Mouse (Mus musculus) NIH3T3 (cell line): ENCODE data around the gene Tnni2.

Experiments used
- DNase-seq: peaks from one replicate; pipeline ENCODE4 v3.0.0-alpha.2; 2012; ENCODE audit warnings: low read depth

Tnni2 gene

GRCm38 (mm10) chr7:142430160-142430678 lies 11.4 kb upstream of the Tnni2 start:
- DNase-seq, result peak; percentile 67

DNA sequence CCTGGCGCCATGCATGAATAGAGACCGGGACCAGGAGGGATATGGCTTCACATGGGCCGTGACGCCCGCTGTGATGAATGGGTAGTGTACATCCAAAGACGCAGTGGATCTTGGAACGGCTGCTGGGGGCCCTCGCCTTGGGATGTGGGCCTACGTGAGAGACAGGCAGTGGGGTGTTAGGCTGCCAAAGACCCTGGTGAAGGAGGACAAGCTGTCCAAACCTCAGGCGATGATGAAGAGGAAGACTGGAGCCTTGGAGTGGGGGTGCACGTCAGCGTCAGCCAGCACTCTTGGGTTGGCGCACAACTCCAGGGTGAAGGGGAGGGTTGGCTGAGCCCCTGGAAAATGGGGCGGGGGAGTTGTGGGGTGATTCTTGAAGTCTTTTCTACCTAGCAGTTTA lies 10.5 kb upstream of the Tnni2 start:
- no peak for DNase-seq

GRCm38 (mm10) chr7:142433623-142434022 lies 8.0 kb upstream of the Tnni2 start:
- DNase-seq, result no peak

DNA sequence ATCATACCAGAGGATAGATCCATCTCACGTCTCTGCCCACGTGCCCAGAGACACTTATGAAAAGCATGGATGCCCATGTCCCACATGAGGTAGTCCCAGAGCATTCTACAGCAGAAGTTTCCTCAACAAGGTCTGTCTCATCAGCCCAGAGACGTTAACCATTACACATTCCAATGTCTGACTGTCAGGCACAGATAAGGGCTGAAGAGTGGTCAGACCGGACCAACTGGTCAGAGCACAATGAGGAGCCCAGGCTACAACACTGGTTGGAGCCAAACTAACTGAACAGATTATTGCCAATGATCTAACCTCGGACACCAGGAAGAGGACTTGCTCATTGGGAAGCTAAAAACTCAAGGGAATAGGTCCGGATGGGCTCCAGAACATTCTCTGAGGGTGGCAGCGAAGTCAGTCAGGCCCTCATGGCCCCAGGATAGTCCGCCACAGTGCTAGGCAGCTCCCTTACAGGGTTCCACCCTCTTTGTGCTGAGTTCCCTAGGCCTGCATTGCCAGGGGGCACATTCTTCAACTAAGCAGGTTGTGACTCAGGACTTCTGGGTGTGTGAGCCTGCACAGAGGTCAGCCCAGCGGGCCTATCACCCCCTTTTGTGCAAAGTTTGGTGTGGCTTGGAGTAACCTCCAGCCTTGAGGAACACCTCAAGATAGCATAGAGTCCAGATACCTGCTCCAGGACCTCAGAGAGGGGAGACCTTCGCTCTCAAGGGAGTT lies 7.3 kb upstream of the Tnni2 start, which contains the start of gene Syt8:
Syt8 (plus strand) TSS at position 714 of the 729 bp plus-strand sequence.
- no peak for DNase-seq

DNA sequence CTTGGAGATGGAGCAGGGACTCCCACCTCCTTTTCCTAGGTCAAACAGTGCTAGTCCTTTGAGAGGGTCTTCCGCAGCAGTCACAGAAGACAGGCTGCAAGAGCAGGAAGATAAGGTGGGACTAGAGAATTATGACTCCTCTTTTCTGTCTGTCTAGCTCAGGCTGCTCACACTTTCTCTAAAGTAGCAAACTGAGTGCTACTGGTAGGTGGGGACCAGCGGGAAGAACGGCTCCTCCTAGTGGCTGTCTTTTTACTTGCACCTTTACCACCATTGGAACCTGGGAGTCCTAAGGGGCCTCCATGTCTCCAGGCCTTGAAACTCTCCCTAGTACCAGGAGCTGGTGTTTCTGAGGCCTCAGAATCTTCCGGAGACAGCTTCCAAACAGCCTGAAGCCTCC lies 6.1 kb upstream of the Tnni2 start:
- peak; percentile 83 for DNase-seq

DNA sequence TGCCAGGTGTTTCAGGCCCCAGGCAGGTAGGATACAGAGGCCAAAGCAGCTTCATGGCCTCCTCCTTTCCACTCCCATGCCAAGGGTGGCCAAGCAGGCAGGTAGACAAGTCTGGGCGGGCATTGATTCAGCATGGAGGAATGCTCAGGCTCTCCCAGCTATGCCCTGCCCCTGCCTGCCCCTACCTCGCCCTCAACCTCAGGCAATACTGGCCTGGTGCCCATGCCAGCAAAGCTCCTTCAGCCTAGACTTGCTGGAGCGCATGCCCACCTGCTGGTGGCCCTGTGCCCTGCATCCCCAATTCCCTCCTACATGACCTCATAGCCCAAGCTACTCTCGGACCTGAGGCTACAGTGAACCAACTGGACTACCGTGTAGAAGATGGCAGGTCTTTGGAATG lies 4.3 kb upstream of the Tnni2 start:
- DNase-seq, result peak; percentile 60

GRCm38 (mm10) chr7:142439966-142440365 lies 1.6 kb upstream of the Tnni2 start:
- no peak for DNase-seq

GRCm38 (mm10) chr7:142440657-142441114 lies 922 bp upstream of the Tnni2 start:
- peak; percentile 92 for DNase-seq

GRCm38 (mm10) chr7:142442081-142442907 lies 686 bp downstream of the Tnni2 start:
- no peak for DNase-seq

DNA sequence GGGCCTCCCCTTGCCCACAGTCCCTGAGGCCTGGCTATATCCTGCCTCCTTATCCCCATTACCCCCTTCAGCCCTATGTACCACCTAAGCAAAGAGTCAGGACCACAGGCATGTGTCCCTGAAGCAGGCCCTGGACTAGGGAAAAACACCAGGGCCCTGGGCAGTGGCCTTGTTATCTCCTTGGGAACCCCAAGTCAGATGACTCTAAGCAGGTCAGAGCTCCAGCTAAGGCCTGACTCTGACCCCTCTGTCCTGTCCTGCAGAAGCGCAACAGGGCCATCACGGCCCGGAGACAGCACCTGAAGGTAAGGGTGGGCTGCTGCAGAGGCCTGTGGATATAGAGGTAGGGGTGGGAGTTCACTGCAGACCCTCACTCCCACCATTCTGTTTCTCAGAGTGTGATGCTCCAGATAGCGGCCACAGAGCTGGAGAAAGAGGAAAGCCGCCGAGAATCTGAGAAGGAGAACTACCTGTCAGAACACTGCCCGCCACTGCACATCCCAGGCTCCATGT lies 1.4 kb downstream of the Tnni2 start:
- DNase-seq, result no peak

DNA sequence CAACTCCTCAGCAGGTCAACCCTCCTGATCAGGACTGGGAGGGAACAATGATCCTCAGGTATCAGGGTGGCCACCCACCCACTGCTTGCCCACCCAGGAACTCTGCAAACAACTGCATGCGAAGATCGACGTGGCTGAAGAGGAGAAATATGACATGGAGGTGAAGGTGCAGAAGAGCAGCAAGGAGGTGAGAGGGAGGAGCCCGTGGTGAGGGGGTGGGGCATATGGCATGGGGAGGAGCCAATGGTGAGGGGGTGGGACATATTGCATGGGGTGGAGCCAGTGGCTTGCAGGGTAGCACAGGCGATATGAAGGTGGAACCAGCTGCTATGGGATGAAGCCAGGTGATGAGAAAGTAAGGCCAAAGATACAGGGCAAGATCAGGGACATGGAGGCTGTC lies 1.9 kb downstream of the Tnni2 start:
- no peak for DNase-seq

- no peak for DNase-seq
These were observed 2.6 kb downstream of the Tnni2 start for GRCm38 (mm10) chr7:142444171-142444570.

DNA sequence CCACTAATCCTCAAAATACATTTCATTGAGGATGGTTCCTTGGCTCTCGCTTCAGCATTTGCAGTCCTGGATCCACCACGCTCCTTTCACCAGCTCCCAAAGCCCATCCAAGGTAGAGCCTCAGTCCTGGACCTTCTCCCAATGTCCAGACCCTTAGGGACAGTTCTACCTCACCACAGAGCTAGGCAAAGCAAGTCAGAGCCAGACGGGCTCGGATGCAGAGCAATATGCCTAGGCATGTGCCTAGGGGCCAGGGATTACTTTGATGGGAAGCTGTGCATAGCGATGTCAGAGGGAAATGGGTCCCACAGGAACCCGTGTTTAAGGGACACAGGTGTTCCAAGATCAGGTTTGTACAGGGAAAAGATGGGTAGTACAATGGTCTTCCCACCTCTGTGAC lies 3.7 kb downstream of the Tnni2 start:
- DNase-seq, result no peak

DNA sequence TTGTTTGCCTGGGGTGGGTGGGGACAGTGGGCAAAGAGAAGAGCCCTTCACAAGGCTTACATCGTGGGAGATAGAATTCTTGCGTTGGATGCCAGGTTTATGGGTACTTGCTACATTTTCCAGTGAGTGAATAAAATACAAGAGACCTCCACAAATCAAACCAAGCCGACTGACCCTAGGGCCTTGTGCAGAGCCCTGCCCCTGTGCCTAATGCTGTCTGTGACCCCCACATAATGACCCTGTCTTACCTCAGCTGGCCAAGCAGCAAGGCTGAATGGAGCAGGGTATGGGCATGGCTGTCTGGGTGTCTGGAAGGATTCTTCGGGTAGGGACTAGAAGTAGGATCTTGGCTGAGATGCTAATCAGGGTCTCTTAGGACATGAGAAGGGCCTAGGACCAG lies 4.7 kb downstream of the Tnni2 start:
- no peak for DNase-seq

DNA sequence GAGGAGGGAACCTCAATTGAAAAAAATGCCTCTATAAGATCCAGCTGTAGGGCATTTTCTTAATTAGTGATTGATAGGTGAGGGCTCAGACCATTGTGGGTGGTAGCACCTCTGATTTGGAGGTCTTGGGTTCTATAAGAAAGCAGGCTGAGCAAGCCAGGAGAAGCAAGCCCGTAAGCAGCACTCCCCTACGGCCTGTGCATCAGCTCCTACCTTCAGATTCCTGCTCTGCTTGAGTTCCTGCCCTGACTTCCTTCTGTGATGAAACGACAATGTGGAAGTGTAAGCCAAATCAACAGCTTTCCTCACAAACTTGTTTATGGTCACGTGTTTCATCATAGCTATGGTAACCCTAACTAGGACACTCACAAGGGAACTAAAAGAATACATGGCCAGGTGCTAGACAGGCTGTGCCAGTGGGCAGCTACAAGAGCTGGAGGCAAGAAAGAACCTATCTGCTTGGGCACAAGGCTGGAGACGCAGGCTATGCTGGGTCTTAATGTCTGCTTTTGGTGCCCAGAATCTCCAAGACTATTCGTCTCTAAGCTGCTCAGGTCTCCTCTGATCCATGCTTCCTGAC lies 7.5 kb downstream of the Tnni2 start:
- no peak for DNase-seq

DNA sequence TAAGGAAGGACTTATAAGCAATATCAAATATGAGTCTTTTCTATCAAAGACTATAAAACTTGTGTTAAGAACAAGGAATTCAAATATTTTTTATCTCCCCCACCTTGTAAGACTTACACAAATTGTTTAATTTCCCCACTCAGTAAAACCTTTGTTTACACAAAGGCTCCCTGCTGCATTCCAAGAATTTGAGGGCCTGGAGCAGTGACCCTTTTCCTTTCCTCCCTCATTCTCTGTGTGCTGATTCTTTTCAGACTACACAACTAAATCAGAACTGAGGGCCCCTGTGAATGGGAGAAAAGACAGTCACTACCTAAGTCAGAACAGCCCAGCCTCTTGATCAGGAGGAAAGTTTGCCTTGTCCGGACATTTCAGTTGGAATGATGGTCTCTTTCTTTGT lies 13.1 kb downstream of the Tnni2 start:
- DNase-seq, result no peak

- no peak for DNase-seq
These were observed 13.6 kb downstream of the Tnni2 start for GRCm38 (mm10) chr7:142455251-142455650.

DNA sequence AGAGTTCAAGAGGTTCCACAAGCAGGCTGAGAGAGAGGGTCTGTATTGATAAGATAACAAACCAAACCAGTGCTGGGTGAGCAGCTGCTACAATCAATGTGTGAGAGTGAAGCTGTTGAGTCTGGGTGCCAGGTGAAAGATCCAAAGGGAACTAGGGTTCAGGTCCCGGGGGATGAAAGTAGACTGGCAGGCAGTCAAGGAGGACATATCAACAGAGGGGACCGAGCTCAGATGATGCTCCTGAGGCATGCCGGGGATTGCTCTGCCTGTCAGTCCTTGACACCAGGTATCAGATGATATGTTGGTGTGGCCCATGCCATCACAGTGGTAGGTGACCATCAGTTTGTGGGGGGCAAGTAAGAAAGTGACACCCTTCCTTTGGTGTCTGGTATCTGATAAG lies 15.2 kb downstream of the Tnni2 start:
- DNase-seq, result no peak

DNA sequence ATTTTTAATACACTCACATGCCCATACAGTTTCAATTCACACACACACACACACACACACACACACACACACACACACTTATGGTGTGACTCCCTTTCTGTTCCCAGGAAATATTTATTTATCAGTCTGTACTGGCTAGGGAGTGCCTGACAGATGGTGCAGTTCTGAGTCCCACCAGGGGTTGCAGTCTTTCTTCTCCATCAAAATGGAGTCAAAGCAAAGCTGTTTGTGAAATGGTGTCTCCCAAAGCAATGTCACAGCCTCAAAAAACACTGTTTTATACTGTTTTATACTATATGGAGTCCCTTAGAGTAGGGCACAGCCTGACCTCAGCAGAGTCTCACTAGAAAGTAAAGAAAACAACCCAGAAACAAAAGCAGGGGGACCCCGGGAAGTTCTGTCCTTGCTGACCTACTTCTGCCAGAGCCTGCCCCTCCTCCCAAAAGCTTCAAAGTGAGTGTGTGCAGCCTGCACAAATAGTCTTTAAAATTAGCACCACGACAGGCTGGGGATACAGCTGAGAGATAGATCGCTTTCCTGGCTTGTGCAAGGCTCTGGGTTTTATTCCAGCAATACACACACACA lies 15.7 kb downstream of the Tnni2 start:
- peak; percentile 70 for DNase-seq

DNA sequence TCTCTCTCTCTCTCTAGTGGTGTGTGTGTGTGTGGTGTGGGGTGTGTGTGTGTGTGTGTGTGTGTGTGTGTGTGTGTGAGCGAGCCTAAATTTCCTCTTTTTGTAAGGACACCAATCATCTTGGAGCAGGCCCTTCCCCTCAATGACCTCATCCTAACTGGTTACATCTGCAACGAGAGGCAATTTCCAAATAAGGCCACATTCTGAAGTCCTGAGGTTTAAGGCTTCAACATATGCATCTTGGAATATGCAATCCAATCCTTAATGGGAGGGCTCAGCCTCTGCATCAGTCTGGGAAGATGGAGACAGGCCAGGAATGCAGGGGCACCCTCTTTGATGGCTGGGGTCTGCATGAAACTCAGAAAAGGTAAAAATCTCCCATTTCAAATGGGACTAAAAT lies 16.4 kb downstream of the Tnni2 start:
- DNase-seq, result peak; percentile 86

GRCm38 (mm10) chr7:142458676-142459298 lies 17.2 kb downstream of the Tnni2 start:
- no peak for DNase-seq

- no peak for DNase-seq
These were observed 17.7 kb downstream of the Tnni2 start for GRCm38 (mm10) chr7:142459299-142459691.
